Mouse (Mus musculus) neural tube, embryonic 11.5 days (tissue): Measurements from ENCODE around the gene Ino80d. TPM values are rescaled to one million over a fixed set of nuclear protein-coding genes. Genes with fewer than 3 reads are reported as not detected.

ENCODE experiments used
- ATAC-seq: fragments of 200-750 bp; cut with Nextera tagmentation; 2 replicates; pipeline ENCODE4 v1.8.0; 2017; ENCODE audit warnings: moderate number of reproducible peaks, mild to moderate bottlenecking, moderate TSS enrichment, moderate library complexity; ENCODE audit not compliant: insufficient read depth, low FRiP score, low TSS enrichment
- DNase-seq: peaks from one replicate; pipeline ENCODE4 v3.0.0-alpha.2; 2015; ENCODE audit warnings: low spot score
- H3K27ac ChIP-seq: fragments of 300-500 bp; sonication (generic); 2 replicates; pipeline ENCODE4 v1.5.1; 2014; ENCODE audit warnings: low read depth, mild to moderate bottlenecking, low read length
- H3K27me3 ChIP-seq: fragments of 300-500 bp; sonication (generic); 2 replicates; pipeline ENCODE4 v1.6.1; 2014; ENCODE audit warnings: mild to moderate bottlenecking, low read length, mixed read lengths; ENCODE audit not compliant: control insufficient read depth, insufficient read depth
- H3K36me3 ChIP-seq: fragments of 300-500 bp; sonication (generic); 2 replicates; pipeline ENCODE4 v1.6.1; 2014; ENCODE audit warnings: mild to moderate bottlenecking, low read length, moderate library complexity, mixed read lengths; ENCODE audit not compliant: control insufficient read depth, insufficient read depth
- H3K4me1 ChIP-seq: fragments of 300-500 bp; sonication (generic); 2 replicates; pipeline ENCODE4 v1.6.1; 2014; ENCODE audit warnings: low read length, mixed read lengths; ENCODE audit not compliant: control insufficient read depth, insufficient read depth
- H3K4me2 ChIP-seq: fragments of 300-500 bp; sonication (generic); 2 replicates; pipeline ENCODE4 v1.6.1; 2014; ENCODE audit warnings: low read depth, mild to moderate bottlenecking, moderate library complexity
- H3K4me3 ChIP-seq: fragments of 300-500 bp; sonication (generic); 2 replicates; pipeline ENCODE4 v1.5.1; 2014; ENCODE audit warnings: low read depth, low read length
- H3K9ac ChIP-seq: fragments of 300-500 bp; sonication (generic); 2 replicates; pipeline ENCODE4 v1.6.1; 2014; ENCODE audit warnings: mild to moderate bottlenecking, low read length
- H3K9me3 ChIP-seq: fragments of 300-500 bp; sonication (generic); 2 replicates; pipeline ENCODE4 v1.6.1; 2016; ENCODE audit warnings: low read length; ENCODE audit not compliant: control insufficient read depth
- WGBS: fragments of 180-500 bp; shearing (Covaris S2); extraction: QIAGEN DNeasy Blood & Tissue Kit; methylation state at CpG from one replicate; pipeline ENCODE4 v1.1.7; 2014; 5-methylcytosine and 5-hydroxymethylcytosine counted together
- polyA plus RNA-seq: library from polyadenylated mRNA; unstranded; fragments of >200 nt; fragmentation: Nextera tagmentation; extraction: Ambion mirVana; gene quantifications from 2 replicates; pipeline ENCODE4 v1.2.1, GENCODE M21; 2014

The Ino80d gene
- polyA plus RNA-seq, 1 experiment from 2014 or later, result 6.8 TPM

DNA sequence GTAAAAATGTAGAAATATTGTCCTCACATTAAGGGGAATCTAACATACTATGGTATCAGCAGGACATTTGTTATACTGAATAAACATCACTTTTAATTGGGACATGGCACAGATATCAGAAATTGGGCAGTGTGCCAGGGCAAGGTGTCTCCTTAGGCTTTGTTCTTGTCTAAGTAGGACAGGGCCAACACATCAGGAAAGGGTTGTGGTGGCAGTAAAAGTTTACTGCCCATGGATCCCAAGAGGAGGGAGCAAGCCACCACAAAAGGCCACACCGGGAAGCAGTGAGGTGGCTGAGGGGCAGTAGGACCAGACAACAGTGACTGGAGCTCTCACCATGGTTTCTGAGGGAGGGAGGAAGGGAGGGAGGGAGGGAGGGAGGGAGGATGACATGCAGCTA is 121.1 kb downstream of the Ino80d start:
- ATAC-seq (no peak), DNase-seq (no peak)
- Histone ChIP-seq H3K9me3 (no peaks in the 10 kb centered on the region), H3K27me3 (no peaks in the 10 kb centered on the region), H3K4me3 (no peak overlapping the region), H3K9ac (no peak overlapping the region), H3K4me1 (no peaks in the 10 kb centered on the region), H3K36me3 (no peaks in the 10 kb centered on the region), H3K27ac (no peak overlapping the region), H3K4me2 (no peak overlapping the region)
- WGBS, result 14% methylated on average over 1 of the region's 1 CpGs

DNA sequence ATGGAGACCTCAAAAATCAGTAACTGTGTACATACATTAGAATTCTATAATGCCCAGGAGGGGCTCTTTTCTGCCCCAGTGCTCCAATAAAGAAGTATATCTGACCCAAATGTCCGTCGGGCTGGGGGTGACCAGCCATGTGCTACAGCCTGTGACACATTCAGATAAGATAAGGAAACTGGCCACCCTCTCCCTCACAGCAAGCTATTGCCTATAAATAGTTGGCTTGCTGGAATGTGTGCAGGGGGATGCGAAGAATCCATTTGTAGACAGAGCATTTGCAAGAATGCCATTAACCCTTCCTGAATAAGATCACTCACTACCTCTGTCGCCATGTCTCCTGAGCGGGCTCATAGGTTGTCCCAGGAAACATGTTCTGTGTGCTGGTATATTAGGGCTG is 121.8 kb downstream of the Ino80d start:
- no peak for ATAC-seq
- 82% methylated on average over 5 of the region's 5 CpGs for WGBS

DNA sequence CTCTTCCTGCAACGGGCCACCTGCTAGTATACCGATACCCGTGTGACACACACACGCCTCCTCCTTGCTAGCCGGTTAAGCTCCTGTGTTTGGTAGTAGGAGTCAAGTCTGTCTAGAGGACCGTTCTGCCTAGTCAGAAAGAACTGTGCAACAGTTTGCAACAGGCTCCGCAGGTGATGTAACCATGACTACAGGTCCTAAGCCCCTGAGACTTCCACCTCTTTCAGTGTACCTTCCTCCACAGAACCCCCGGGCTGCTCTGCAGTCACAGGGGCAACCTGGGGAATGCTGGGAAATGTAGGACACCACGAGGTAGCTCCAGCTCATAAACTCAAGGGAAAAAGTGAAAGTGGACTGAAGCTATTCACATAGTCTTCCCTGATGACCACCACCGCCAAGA is 123.4 kb downstream of the Ino80d start:
- Histone ChIP-seq H3K4me1 (no peaks in the 10 kb centered on the region), H3K9ac (no peak overlapping the region), H3K4me3 (no peak overlapping the region), H3K27ac (no peak overlapping the region), H3K36me3 (no peaks in the 10 kb centered on the region), H3K9me3 (no peaks in the 10 kb centered on the region), H3K27me3 (no peaks in the 10 kb centered on the region), H3K4me2 (no peak overlapping the region)
- no peak for DNase-seq
- no peak for ATAC-seq
- 86% methylated on average over 10 of the region's 10 CpGs for WGBS

More for the DNA sequence above, 121.8 kb downstream of the Ino80d start:
- Histone ChIP-seq H3K4me3 (no peak overlapping the region), H3K4me1 (no peaks in the 10 kb centered on the region), H3K36me3 (no peaks in the 10 kb centered on the region), H3K9ac (no peak overlapping the region), H3K4me2 (no peak overlapping the region), H3K27ac (no peak overlapping the region), H3K27me3 (no peaks in the 10 kb centered on the region), H3K9me3 (no peaks in the 10 kb centered on the region)
- DNase-seq, result no peak

GRCm38 (mm10) chr1:62987561-62987960 is 126.9 kb downstream of the Ino80d start:
- Histone ChIP-seq H3K36me3 (no peaks in the 10 kb centered on the region), H3K4me3 (no peak overlapping the region), H3K27ac (no peak overlapping the region), H3K9me3 (no peaks in the 10 kb centered on the region), H3K9ac (no peak overlapping the region), H3K27me3 (no peaks in the 10 kb centered on the region), H3K4me1 (no peaks in the 10 kb centered on the region), H3K4me2 (no peak overlapping the region)
- ATAC-seq, result no peak
- no peak for DNase-seq
- WGBS, result 66% methylated on average over 2 of the region's 2 CpGs

DNA sequence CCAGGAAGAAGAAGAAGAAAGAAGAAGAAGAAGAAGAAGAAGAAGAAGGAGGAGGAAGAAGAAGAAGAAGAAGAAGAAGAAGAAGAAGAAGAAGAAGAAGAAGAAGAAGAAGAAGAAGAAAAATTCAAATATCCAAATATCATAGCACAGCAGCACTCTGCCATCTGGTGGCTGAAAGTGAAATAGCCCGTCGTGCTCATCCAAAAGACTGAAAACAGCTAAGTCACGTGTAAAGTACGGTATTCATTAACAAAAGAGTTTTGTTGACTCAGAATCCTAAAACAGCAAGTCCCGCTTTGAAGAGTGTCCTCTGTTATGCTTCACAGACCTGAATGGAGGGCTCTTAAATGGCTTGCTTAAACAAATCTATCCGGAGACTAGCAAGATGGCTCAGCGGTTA is 128.2 kb downstream of the Ino80d start:
- peak overlapping the region; percentile 22; the same call in 1 of the 2 replicates for H3K4me2 ChIP-seq
- H3K27me3 ChIP-seq, result no peaks in the 10 kb centered on the region
- no peaks in the 10 kb centered on the region for H3K4me1 ChIP-seq
- DNase-seq (peak; percentile 64), ATAC-seq (no peak)
- no peaks in the 10 kb centered on the region for H3K36me3 ChIP-seq
- no peaks in the 10 kb centered on the region for H3K9me3 ChIP-seq
- no peak overlapping the region for H3K9ac ChIP-seq
- WGBS, result 20% methylated on average over 7 of the region's 7 CpGs
- H3K27ac ChIP-seq, result no peak overlapping the region
- H3K4me3 ChIP-seq, result no peak overlapping the region

GRCm38 (mm10) chr1:62984566-62984965 is 129.9 kb downstream of the Ino80d start:
- peak; percentile 29 for DNase-seq
- no peaks in the 10 kb centered on the region for H3K9me3 ChIP-seq
- H3K4me3 ChIP-seq, result no peak overlapping the region
- 40% methylated on average over 11 of the region's 11 CpGs for WGBS
- H3K9ac ChIP-seq, result no peak overlapping the region
- no peak overlapping the region for H3K27ac ChIP-seq
- ATAC-seq, result no peak
- H3K36me3 ChIP-seq, result no peaks in the 10 kb centered on the region
- H3K4me2 ChIP-seq, result no peak overlapping the region
- no peaks in the 10 kb centered on the region for H3K4me1 ChIP-seq
- H3K27me3 ChIP-seq, result no peaks in the 10 kb centered on the region

GRCm38 (mm10) chr1:62976742-62977141 is 137.7 kb downstream of the Ino80d start:
- Histone ChIP-seq H3K27ac (no peak overlapping the region), H3K27me3 (no peaks in the 10 kb centered on the region), H3K4me1 (no peaks in the 10 kb centered on the region), H3K4me2 (no peak overlapping the region), H3K36me3 (no peaks in the 10 kb centered on the region), H3K9me3 (no peaks in the 10 kb centered on the region), H3K9ac (no peak overlapping the region), H3K4me3 (no peak overlapping the region)
- no peak for ATAC-seq
- DNase-seq, result peak; percentile 18
- WGBS, result 54% methylated on average over 3 of the region's 3 CpGs

DNA sequence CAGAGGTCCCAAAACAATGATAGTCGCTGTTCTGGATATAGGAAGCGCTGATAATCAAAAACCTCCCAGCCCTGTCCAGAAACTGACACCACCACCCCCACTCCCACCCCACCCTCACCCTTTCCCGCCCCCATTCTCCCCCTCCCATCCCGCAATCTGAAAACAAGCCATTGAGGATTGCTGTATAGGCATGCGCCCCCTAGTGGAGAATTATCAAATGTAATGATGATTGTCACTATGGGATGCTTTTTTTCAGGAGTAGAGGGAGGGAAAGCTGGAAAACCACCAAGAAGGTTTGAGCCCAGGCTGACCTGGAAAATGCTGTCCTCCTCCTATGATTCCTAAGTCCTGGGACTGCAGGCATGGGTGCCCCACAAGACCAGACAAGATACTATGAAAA is 147.6 kb downstream of the Ino80d start:
- Histone ChIP-seq H3K36me3 (no peaks in the 10 kb centered on the region), H3K4me3 (no peak overlapping the region), H3K27me3 (no peaks in the 10 kb centered on the region), H3K4me2 (no peak overlapping the region), H3K9me3 (no peaks in the 10 kb centered on the region), H3K27ac (no peak overlapping the region), H3K9ac (no peak overlapping the region), H3K4me1 (peaks cover 6% of the 10 kb centered on the region; the same call in 1 of the 2 replicates)
- WGBS, result 20% methylated on average over 5 of the region's 5 CpGs
- ATAC-seq, result no peak
- DNase-seq, result peak; percentile 16

DNA sequence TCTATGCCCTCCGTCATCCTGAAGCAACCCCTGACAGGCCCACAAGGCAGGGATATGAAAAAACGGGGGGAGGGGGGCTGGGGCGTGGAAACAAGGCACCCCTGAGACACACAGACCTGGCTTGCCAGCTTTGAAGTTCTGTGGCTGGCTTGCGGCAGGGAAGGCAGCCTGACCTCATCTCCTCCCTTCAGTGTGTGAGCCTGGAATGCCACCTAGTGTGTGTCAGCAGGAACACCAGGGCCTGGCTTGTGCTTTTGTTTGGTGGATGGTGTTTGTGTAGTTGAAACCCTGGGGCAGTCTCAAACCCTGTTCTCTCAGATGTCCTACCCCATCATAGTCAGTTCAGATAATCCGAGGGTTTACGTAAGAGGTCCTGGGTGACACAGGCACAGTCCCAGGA is 150.2 kb downstream of the Ino80d start:
- no peak overlapping the region for H3K4me3 ChIP-seq
- DNase-seq (peak; percentile 80), ATAC-seq (peak; percentile 48; the same call in 1 of the 2 replicates)
- H3K27ac ChIP-seq, result no peak overlapping the region
- H3K9me3 ChIP-seq, result no peaks in the 10 kb centered on the region
- H3K27me3 ChIP-seq, result no peaks in the 10 kb centered on the region
- peaks cover 6% of the 10 kb centered on the region; the same call in 1 of the 2 replicates for H3K4me1 ChIP-seq
- no peak overlapping the region for H3K4me2 ChIP-seq
- no peak overlapping the region for H3K9ac ChIP-seq
- WGBS, result 24% methylated on average over 6 of the region's 6 CpGs
- no peaks in the 10 kb centered on the region for H3K36me3 ChIP-seq
